Mouse (Mus musculus) olfactory bulb, adult 2 months (tissue): ENCODE data around the gene Plcg1.

Source experiments
- CTCF ChIP-seq: fragments of 200-500 bp; IDR thresholded peaks from 2 replicates; pipeline ENCODE4 v1.5.1; 2012; ENCODE audit warnings: low read depth, mild to moderate bottlenecking, low read length, moderate library complexity; ENCODE audit not compliant: insufficient read depth
- POLR2A ChIP-seq: fragments of 200-500 bp; IDR thresholded peaks from 2 replicates; pipeline ENCODE4 v1.6.1; 2012; ENCODE audit warnings: mild to moderate bottlenecking, low read depth, low read length, moderate library complexity; ENCODE audit not compliant: insufficient read depth

GRCm38 (mm10) chr2:160724536-160724935, 6.6 kb upstream of the Plcg1 start:
- TF ChIP-seq CTCF (no peak), POLR2A (no peak)
